Mouse (Mus musculus): ENCODE data around the gene Rragc.

Gene Rragc

DNA sequence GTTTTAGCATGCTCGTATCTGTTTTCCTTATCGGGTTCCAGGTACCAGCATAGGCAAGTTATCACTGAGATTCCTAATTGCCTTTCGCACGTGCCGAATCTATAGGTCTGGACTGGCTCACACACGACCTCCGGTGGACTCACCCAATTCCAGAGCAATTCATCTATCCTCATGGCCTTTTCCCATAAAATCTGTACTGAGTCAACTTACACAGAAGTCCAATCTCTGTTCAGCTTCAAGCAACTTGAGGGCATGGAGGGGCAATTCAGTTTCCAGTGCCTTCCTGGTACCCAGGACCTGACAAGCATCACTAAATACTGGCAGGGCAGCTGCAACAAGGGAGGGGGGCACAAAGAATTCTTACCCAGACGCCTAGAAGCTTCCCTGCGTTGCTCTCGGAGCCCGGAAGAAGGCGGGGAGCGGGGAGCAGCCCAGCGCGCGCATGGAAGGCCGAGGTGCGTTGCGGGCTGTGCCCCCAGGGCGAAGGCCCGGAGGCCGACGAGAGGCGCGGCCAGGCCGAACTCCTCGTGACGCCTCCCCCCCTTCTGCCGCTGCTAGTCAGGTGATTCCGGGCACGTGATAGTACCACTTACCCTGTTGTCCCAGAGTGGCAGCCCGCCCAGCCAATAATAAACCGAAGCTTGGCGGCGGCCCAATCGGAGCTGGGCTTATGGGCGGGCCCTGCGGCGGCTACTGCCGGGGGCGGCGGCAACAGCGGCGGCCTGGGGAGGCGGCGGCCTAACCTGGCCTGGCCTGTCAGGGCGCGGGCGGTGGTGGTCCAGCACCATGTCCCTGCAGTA, at the start of gene Rragc:
Rragc (plus strand) TSS at position 699 of the 800 bp plus-strand sequence.
- 0 out of 2 replicates have a peak, but pooled peaks have one; percentile 38 for TF ChIP-seq GATA4 (IDR thresholded peaks at IDR 0.05; ENCODE audit: insufficient replicate concordance, low read length)

DNA sequence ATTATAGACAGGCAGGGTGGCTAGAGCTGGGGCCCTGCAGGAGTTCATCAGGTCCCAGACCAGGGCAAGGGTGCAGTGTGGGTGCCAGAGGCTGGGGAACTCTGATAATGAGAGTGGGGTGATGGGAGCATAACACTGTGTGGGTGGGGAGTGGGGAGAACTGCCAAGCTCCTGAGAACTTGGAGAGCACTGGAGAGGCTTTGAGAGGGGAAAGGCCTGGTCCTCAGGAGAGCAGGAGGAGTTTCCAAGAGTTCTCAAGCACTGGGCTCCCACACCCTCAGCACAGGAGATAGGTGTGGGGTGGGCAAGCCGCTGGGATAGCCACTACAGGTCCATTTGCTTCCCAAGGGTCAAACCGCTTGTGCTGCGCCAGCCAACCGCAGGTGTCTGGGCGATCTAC, 23.5 kb upstream of the Rragc start:
- no peak for TF ChIP-seq GATA4 (IDR thresholded peaks at IDR 0.05; ENCODE audit: insufficient replicate concordance, low read length)

- TF ChIP-seq GATA4 (IDR thresholded peaks at IDR 0.05; ENCODE audit: insufficient replicate concordance, low read length): no peak
Observed at GRCm38 (mm10) chr4:123894295-123894694, 23.0 kb upstream of the Rragc start.

DNA sequence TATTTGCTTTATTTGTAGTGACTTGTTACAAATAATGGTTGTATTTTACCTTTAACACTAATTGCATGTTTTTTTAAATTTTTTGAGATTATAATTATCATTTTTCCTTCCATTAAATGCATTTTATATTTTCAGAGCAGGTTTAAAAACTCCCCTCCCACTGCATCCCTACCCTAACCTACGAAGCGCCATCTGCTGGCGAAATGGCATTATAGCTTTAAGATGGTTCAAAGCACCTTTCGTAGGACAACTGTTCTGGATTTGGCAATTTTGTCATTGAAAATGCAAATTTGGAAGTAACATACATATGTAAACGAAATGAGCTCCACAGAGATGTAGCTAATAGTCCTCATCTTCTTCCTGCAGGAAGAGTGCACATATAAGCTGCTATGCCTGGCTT, 18.6 kb upstream of the Rragc start:
- no peak for TF ChIP-seq GATA4 (IDR thresholded peaks at IDR 0.05; ENCODE audit: insufficient replicate concordance, low read length)

GRCm38 (mm10) chr4:123903432-123903831, 13.8 kb upstream of the Rragc start:
- no peak for TF ChIP-seq GATA4 (IDR thresholded peaks at IDR 0.05; ENCODE audit: insufficient replicate concordance, low read length)

DNA sequence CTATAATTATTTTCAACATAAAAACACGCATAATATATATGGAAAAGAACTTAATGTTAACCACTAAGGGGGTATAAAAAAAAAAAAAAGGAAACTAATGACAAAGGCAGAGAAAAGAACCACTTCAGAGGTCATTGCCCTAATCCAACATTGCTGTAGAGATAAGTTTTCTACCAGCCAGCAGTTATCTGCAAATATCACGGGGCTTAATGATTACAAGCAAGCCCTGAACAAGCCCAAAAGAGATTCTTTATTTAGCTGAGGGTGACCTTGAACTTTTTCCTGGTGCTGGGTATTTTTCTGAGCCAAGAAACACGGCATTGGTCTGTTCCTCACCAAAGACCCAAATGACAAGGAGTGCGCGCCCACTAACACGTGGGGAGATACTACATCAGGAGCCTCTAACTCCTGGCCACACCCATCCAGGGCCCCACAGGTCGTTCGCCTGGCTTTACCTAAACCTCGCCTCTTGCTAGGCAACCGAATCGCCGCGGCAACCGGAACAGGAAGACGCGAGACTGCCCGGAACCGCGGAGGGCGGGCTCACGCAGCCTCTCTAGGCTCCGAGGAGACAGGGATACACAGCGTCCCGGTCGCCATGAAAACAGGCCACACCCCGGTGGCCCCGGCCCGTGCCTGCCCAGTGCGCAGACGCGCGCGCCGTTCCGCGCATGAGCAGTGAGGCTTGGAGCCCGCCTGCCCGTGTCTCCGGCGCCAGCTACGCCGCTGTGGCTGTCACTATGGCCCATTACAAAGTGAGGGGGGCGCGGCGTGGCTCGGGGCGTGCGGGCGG, 12.7 kb upstream of the Rragc start, which contains the start of gene Mycbp:
Mycbp (plus strand) TSS at position 500 of the 793 bp plus-strand sequence.
- no peak for TF ChIP-seq GATA4 (IDR thresholded peaks at IDR 0.05; ENCODE audit: insufficient replicate concordance, low read length)

- no peak for TF ChIP-seq GATA4 (IDR thresholded peaks at IDR 0.05; ENCODE audit: insufficient replicate concordance, low read length)
Observed at GRCm38 (mm10) chr4:123905126-123905668, 12.0 kb upstream of the Rragc start.

DNA sequence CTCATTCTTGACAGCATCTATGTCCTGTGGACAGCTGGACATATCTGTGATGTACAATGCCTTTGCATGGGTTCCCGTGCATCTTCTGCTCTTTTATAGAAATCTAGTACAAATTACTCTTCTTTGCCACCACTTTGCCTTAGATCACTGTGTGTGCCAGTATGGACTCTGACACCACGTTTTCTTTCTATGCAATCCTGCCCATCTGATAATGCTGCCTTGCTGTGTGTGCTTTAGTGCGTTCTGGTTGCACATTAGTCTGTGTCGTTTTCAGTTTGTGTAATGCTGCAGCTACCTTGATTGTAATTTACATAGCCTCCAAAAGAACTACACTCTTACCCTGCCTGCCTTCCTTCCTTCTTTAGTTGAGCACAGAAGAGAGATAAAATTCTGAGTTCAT, 5.7 kb upstream of the Rragc start:
- peak; percentile 92 for TF ChIP-seq GATA4 (IDR thresholded peaks at IDR 0.05; ENCODE audit: insufficient replicate concordance, low read length)

- TF ChIP-seq GATA4 (IDR thresholded peaks at IDR 0.05; ENCODE audit: insufficient replicate concordance, low read length): no peak
Observed at GRCm38 (mm10) chr4:123912431-123912830, 4.8 kb upstream of the Rragc start.

DNA sequence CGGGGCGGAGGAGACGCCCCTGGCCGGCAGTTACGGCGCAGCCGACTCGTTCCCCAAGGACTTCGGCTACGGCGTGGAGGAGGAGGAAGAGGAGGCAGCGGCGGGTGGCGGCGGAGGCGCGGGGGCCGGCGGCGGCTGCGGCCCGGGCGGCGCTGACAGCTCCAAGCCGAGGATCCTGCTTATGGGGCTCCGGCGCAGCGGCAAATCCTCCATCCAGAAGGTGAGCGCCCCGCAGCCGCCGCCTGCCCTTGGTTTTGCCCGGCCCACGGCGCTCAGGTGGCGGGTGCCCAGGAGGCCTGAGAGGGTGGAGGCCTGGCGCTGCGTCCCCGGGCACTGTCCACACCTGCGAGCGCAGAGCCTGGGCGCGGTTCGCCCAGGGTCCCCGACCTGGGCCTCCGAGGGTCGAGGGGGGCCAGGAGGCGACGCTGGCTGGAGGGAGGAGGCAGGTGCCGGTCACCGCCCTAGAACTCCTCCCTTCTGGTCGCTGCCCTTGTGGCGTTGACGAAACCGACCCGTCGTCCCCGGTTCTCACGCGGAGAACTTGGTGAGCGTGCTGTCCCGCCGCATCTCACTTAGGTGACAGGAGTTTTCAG, 398 bp downstream of the Rragc start, which contains the start of gene 4930535I16Rik:
4930535I16Rik (minus strand) TSS at position 475 of the 593 bp plus-strand sequence.
- no peak for TF ChIP-seq GATA4 (IDR thresholded peaks at IDR 0.05; ENCODE audit: insufficient replicate concordance, low read length)

DNA sequence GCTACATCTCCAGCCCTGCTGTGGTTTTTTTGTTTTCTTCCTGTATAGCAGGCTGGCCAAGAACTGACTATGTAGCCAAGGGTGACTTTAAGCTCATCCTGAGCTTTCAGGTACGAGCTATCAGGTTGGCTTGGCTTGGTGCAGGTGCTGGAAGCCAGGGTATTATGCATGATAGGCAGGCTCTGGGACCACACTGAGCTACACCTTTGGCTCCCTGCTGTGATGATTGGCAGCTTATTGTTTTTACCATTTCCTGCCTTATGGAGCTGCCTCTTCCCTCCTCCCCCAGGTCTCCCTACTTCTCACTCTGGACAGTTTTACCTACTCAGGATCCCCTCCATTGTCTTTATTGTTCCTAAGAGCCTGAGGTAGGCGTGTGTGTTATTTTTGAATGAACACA, 1.6 kb downstream of the Rragc start:
- no peak for TF ChIP-seq GATA4 (IDR thresholded peaks at IDR 0.05; ENCODE audit: insufficient replicate concordance, low read length)

DNA sequence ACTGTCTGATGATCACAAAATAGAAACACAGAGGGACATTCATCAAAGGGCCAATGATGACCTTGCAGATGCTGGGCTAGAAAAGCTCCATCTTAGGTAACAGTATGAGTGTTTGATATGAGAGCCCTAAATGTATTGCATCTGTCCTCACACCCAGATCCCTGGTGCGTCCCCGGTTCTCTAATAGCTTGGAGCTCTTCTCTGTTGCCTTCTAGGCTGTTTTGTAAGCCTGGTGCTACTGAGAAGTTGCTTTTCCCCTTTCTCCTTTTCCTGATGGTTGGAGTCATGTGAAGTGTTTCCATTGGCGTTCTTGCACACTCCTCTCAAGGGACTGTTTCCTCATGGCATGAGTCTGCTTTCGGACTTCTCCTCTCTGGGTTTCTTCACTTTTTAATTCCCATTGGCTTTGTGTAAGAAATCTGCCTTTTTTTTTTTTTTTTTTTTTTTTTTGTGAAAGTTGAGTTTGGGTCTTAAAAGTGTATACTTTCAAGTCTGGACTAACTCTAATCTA, 3.9 kb downstream of the Rragc start:
- TF ChIP-seq GATA4 (IDR thresholded peaks at IDR 0.05; ENCODE audit: insufficient replicate concordance, low read length): no peak

DNA sequence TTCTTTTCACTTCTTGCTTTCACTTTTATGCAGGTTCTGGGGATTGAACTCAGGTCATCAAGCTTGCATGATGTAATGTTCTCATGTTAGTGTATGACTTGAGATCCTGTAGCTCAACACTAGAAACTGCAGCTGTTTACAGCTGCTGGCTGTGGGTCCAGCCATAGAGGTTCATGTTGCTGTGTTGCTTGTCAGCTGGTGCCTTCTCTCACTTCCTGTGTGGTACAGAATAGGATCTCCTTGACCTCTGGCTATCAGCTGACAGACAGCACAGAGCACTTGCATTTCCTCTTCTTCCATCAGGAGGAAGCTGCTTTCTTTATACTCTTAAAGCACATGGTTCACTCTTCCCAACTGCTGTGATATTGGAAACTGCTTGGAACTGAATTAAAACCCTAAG, 10.7 kb downstream of the Rragc start:
- peak; percentile 60; the same call in 1 of the 2 replicates for TF ChIP-seq GATA4 (IDR thresholded peaks at IDR 0.05; ENCODE audit: insufficient replicate concordance, low read length)

- no peak for TF ChIP-seq GATA4 (IDR thresholded peaks at IDR 0.05; ENCODE audit: insufficient replicate concordance, low read length)
Observed at GRCm38 (mm10) chr4:123929994-123930393, 12.7 kb downstream of the Rragc start.

DNA sequence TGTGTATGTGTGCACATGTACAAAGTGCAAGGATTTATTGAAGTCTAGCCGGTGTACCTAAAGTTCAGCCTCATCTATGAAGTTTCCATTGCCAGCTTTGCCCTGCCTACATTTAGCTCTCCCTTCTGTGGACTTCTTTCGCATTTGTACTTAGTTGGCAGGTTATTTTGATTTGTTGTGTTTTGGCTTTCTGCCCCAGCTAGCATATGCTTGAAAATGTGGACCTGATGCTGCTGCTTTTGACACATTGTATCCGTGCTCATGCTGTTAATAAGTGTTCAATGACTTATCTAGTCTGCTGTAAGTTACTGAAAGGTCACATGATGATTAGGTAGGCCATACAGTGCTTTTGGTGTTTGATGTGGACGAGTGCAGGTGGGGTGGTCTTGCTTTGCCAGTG, 17.1 kb downstream of the Rragc start:
- no peak for TF ChIP-seq GATA4 (IDR thresholded peaks at IDR 0.05; ENCODE audit: insufficient replicate concordance, low read length)
